Mouse (Mus musculus) midbrain, embryonic 12.5 days (tissue): ENCODE measurements around the gene Neurod1. TPM values are rescaled to one million over a fixed set of nuclear protein-coding genes. Genes with fewer than 3 reads are reported as not detected.

Experiments used
- ATAC-seq: fragments of 200-750 bp; cut with Nextera tagmentation; 2 replicates; pipeline ENCODE4 v1.8.0; 2017; ENCODE audit warnings: low read depth, moderate TSS enrichment, moderate library complexity; ENCODE audit not compliant: low FRiP score
- H3K27ac ChIP-seq: fragments of 300-500 bp; sonication (generic); replicated peaks from 2 replicates; pipeline ENCODE4 v1.5.1; 2016; ENCODE audit warnings: mild to moderate bottlenecking
- H3K27me3 ChIP-seq: fragments of 300-500 bp; sonication (generic); 2 replicates; pipeline ENCODE4 v1.6.1; 2016; ENCODE audit warnings: mild to moderate bottlenecking
- H3K36me3 ChIP-seq: fragments of 300-500 bp; sonication (generic); 2 replicates; pipeline ENCODE4 v1.6.1; 2016
- H3K4me1 ChIP-seq: fragments of 300-500 bp; sonication (generic); 2 replicates; pipeline ENCODE4 v1.6.1; 2016
- H3K4me2 ChIP-seq: fragments of 300-500 bp; sonication (generic); replicated peaks from 2 replicates; pipeline ENCODE4 v1.6.1; 2016; ENCODE audit warnings: mild to moderate bottlenecking, moderate library complexity
- H3K4me3 ChIP-seq: fragments of 300-500 bp; sonication (generic); 2 replicates; pipeline ENCODE4 v1.5.1; 2016; ENCODE audit warnings: mild to moderate bottlenecking
- H3K9ac ChIP-seq: fragments of 300-500 bp; sonication (generic); replicated peaks from 2 replicates; pipeline ENCODE4 v1.6.1; 2016; ENCODE audit warnings: mild to moderate bottlenecking, moderate library complexity
- H3K9me3 ChIP-seq: fragments of 300-500 bp; sonication (generic); 2 replicates; pipeline ENCODE4 v1.6.1; 2016; ENCODE audit warnings: mild to moderate bottlenecking
- WGBS: fragments of 180-500 bp; shearing (Covaris S2); methylation state at CpG from one replicate; pipeline ENCODE4 v1.1.7; 2016; 5-methylcytosine and 5-hydroxymethylcytosine counted together
- polyA plus RNA-seq: library from polyadenylated mRNA; unstranded; fragments of >200 nt; fragmentation: Nextera tagmentation; extraction: Ambion mirVana; gene quantifications from 2 replicates; pipeline ENCODE4 v1.2.1, GENCODE M21; 2016

The Neurod1 gene
- polyA plus RNA-seq, 1 experiment from 2014 or later = 44.4 TPM

DNA sequence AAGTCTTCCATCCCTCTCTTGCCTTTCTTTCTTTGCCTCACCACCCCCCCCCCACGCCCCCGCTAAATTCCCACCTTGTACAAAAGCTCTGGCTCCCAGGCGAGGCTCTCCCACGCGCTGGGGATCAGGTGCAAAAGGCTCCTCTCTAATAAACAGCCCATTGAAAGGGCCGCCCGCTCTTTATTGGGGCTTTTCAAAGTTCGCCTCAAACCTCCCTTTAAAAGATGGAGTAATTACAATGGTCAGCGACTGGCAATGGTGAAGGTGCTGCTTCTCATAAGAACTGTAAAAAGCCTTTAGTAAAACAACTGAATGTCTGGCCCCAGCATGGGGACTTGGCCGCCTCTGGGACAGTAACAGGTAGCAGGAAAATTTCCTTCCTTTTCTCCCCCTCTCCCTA, 905 bp downstream of the Neurod1 start:
- H3K4me2 ChIP-seq = peak overlapping the region; percentile 64
- no peaks in the 10 kb centered on the region for H3K36me3 ChIP-seq
- H3K9ac ChIP-seq = peak overlapping the region; percentile 68
- ATAC-seq = no peak
- peak overlapping the region; percentile 73 for H3K27ac ChIP-seq
- 1% methylated on average over 10 of the region's 10 CpGs for WGBS
- H3K9me3 ChIP-seq = no peaks in the 10 kb centered on the region
- peaks cover 53% of the 10 kb centered on the region for H3K4me1 ChIP-seq
- H3K27me3 ChIP-seq = peaks cover 73% of the 10 kb centered on the region
- H3K4me3 ChIP-seq = peak overlapping the region; percentile 45

- H3K27ac ChIP-seq = peak overlapping the region; percentile 73
- H3K9me3 ChIP-seq = no peaks in the 10 kb centered on the region
- 9% methylated on average over 15 of the region's 15 CpGs for WGBS
- peak overlapping the region; percentile 68 for H3K9ac ChIP-seq
- H3K27me3 ChIP-seq = peaks cover 66% of the 10 kb centered on the region
- ATAC-seq = no peak
- H3K4me1 ChIP-seq = peaks cover 46% of the 10 kb centered on the region
- H3K4me3 ChIP-seq = peak overlapping the region; percentile 45
- no peaks in the 10 kb centered on the region for H3K36me3 ChIP-seq
- H3K4me2 ChIP-seq = peak overlapping the region; percentile 64
These were observed 1.6 kb downstream of the Neurod1 start for GRCm38 (mm10) chr2:79454786-79455446.

DNA sequence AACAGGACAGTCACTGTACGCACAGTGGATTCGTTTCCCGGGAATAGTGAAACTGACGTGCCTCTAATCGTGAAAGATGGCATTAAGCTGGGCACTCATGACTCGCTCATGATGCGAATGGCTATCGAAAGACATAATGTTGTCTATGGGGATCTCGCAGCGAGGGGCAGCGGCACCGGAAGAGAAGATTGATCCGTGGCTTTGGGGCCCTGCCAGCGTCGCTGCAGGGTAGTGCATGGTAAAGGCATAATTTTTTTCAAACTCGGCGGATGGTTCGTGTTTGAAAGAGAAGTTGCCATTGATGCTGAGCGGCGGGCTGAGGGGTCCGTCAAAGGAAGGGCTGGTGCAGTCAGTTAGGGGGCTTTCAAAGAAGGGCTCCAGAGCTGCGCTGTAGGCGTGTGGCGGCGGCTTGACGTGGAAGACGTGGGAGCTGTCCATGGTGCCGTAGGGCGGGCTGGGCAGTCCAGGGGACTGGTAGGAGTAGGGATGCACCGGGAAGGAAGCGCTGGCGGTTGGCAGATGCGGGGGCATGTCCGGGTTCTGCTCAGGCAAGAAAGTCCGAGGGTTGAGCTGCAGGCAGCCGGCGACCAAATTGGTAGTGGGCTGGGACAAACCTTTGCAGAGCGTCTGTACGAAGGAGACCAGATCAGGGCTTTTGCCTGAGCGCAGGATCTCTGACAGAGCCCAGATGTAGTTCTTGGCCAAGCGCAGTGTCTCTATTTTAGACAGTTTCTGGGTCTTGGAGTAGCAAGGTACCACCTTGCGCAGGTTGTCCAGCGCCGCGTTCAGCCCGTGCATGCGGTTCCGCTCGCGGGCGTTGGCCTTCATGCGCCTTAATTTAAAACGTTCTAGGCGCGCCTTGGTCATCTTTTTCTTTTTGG, 2.4 kb downstream of the Neurod1 start:
- Histone ChIP-seq H3K36me3 (no peaks in the 10 kb centered on the region), H3K4me3 (peak overlapping the region; percentile 45), H3K4me1 (peaks cover 38% of the 10 kb centered on the region), H3K4me2 (peak overlapping the region; percentile 64), H3K27ac (peak overlapping the region; percentile 73), H3K9me3 (no peaks in the 10 kb centered on the region), H3K27me3 (peaks cover 61% of the 10 kb centered on the region), H3K9ac (peak overlapping the region; percentile 68)
- 2% methylated on average over 55 of the region's 55 CpGs for WGBS
- peak; percentile 53 for ATAC-seq

DNA sequence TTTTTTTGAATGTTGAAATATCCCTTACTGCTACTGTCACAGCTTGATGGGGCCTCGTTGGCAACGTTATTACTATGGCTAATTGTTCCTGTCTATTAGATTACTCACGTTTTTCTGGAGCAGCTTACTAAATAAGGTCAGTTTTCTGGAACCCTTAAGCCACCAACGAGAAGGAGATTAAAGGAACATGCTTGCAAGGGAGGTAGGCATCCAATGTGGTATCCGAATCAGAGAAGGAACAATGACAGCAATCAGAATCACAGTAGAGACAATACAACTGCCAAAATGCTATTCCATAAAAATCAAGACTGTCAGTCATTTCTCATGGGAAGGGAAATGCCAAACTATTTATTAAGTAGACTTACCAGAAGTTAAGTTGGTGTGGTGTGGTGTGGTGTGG, 5.1 kb downstream of the Neurod1 start:
- no peak for ATAC-seq
- H3K4me1 ChIP-seq = peaks cover 15% of the 10 kb centered on the region
- no peaks in the 10 kb centered on the region for H3K36me3 ChIP-seq
- no peak overlapping the region for H3K4me3 ChIP-seq
- no peaks in the 10 kb centered on the region for H3K9me3 ChIP-seq
- no peak overlapping the region for H3K9ac ChIP-seq
- no peak overlapping the region for H3K27ac ChIP-seq
- peaks cover 35% of the 10 kb centered on the region for H3K27me3 ChIP-seq
- H3K4me2 ChIP-seq = 0 out of 2 replicates have a peak overlapping the region, but pooled peaks have one; percentile 9
- WGBS = 43% methylated on average over 5 of the region's 5 CpGs

- ATAC-seq = no peak
These were observed 5.7 kb downstream of the Neurod1 start for GRCm38 (mm10) chr2:79450684-79451394.

DNA sequence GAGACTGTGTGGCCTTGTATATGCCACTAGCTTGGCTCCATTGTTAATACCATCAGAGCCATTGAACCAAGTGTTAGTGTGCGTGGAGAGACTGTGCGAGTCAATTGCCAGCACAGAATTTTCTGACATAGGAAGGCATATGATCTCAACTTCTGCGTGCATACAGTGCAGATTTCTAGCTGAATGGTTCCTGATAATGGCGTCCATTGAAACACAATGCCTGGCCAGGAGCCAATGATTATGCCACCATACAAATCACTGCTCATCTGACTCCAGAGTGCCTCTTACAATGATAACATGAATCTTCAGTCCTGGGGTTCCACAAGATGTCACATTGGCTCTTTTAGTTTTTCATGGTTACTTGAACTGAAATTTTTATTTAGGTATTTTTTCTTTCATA, 7.2 kb downstream of the Neurod1 start:
- no peak overlapping the region for H3K4me3 ChIP-seq
- H3K27me3 ChIP-seq = peaks cover 14% of the 10 kb centered on the region
- no peaks in the 10 kb centered on the region for H3K36me3 ChIP-seq
- ATAC-seq = no peak
- no peak overlapping the region for H3K27ac ChIP-seq
- no peak overlapping the region for H3K9ac ChIP-seq
- WGBS = 67% methylated on average over 4 of the region's 4 CpGs
- H3K4me1 ChIP-seq = peaks cover 4% of the 10 kb centered on the region; the same call in 1 of the 2 replicates
- H3K9me3 ChIP-seq = no peaks in the 10 kb centered on the region
- no peak overlapping the region for H3K4me2 ChIP-seq

More at GRCm38 (mm10) chr2:79450684-79451394, 5.7 kb downstream of the Neurod1 start:
- H3K36me3 ChIP-seq = no peaks in the 10 kb centered on the region
- peaks cover 10% of the 10 kb centered on the region for H3K4me1 ChIP-seq
- H3K4me3 ChIP-seq = no peak overlapping the region
- no peaks in the 10 kb centered on the region for H3K9me3 ChIP-seq
- H3K27ac ChIP-seq = no peak overlapping the region
- 53% methylated on average over 4 of the region's 4 CpGs for WGBS
- no peak overlapping the region for H3K4me2 ChIP-seq
- H3K9ac ChIP-seq = no peak overlapping the region
- H3K27me3 ChIP-seq = peaks cover 29% of the 10 kb centered on the region

GRCm38 (mm10) chr2:79447198-79447597, 9.4 kb downstream of the Neurod1 start:
- peaks cover 7% of the 10 kb centered on the region; the same call in 1 of the 2 replicates for H3K27me3 ChIP-seq
- no peaks in the 10 kb centered on the region for H3K9me3 ChIP-seq
- no peak overlapping the region for H3K4me2 ChIP-seq
- H3K27ac ChIP-seq = no peak overlapping the region
- no peak overlapping the region for H3K4me3 ChIP-seq
- no peaks in the 10 kb centered on the region for H3K4me1 ChIP-seq
- ATAC-seq = no peak
- 78% methylated on average over 1 of the region's 1 CpGs for WGBS
- H3K36me3 ChIP-seq = no peaks in the 10 kb centered on the region
- no peak overlapping the region for H3K9ac ChIP-seq

DNA sequence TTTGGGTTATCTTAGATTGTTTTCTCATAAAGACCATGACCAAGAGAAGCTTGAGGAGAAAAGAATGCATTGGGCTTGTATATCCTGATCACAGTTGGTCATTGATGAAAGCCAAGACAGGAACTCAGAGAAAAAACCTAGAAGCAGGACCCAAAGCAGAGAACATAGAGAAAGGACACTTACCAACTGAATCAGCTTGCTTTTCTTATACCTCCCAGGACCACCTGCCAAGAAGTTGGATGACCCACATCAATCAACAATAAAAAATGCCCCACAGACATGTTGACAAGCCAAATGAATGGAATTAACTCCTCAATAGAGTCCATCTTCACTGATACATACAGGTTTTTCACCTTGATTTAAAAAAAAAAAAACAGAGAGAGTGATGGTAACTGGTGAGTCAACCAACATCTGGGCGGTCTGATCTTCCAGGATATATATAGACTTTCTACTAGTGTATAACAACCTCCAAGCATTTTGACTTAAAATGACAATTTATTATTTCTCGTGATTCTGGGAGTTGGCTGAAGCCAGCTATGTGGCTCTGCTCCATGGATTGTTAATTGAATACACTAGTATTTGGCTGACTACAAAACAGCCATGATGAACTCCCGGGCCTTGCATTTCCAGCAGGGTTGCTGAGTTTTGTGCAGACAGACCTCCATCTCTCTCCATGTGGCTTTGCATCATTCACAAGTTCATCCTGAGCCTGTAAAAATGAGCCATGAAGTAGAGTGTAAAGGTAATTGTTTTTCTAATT, 12.5 kb downstream of the Neurod1 start:
- 86% methylated on average over 3 of the region's 3 CpGs for WGBS
- Histone ChIP-seq H3K9ac (no peak overlapping the region), H3K27ac (no peak overlapping the region), H3K36me3 (no peaks in the 10 kb centered on the region), H3K4me1 (no peaks in the 10 kb centered on the region), H3K4me3 (no peak overlapping the region), H3K9me3 (no peaks in the 10 kb centered on the region), H3K27me3 (no peaks in the 10 kb centered on the region), H3K4me2 (no peak overlapping the region)
- no peak for ATAC-seq

- Histone ChIP-seq H3K27ac (no peak overlapping the region), H3K4me1 (no peaks in the 10 kb centered on the region), H3K9ac (no peak overlapping the region), H3K4me2 (no peak overlapping the region), H3K9me3 (no peaks in the 10 kb centered on the region), H3K27me3 (no peaks in the 10 kb centered on the region), H3K36me3 (no peaks in the 10 kb centered on the region), H3K4me3 (no peak overlapping the region)
- WGBS = 96% methylated on average over 2 of the region's 2 CpGs
- no peak for ATAC-seq
These were observed 13.2 kb downstream of the Neurod1 start for GRCm38 (mm10) chr2:79443401-79443800.

DNA sequence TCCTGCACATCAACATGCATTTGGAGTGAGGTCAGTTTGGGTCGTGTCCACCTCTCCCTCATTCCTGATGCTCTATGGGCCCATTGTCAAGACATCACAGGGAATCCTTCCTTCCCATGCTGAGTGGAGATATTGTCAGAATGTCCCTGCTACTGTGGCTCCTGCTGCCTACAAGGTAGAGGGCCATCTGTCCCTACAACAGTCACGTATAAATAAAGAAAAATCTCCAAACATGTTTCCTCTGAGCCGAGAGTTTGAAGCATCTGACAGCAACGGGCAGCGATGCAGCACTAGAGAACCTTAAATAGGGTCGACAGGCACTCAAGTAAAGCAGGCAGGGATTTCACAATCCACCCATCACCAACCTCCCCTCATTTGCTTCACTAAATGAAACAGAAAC, 13.6 kb downstream of the Neurod1 start:
- Histone ChIP-seq H3K4me2 (no peak overlapping the region), H3K4me1 (no peaks in the 10 kb centered on the region), H3K27me3 (no peaks in the 10 kb centered on the region), H3K36me3 (no peaks in the 10 kb centered on the region), H3K9ac (no peak overlapping the region), H3K27ac (no peak overlapping the region), H3K9me3 (no peaks in the 10 kb centered on the region), H3K4me3 (no peak overlapping the region)
- ATAC-seq = no peak
- 74% methylated on average over 6 of the region's 6 CpGs for WGBS

- H3K9me3 ChIP-seq = no peaks in the 10 kb centered on the region
- 91% methylated on average over 2 of the region's 2 CpGs for WGBS
- ATAC-seq = no peak
These were observed 14.3 kb downstream of the Neurod1 start for GRCm38 (mm10) chr2:79442227-79442626.

More at GRCm38 (mm10) chr2:79442227-79442626, 14.3 kb downstream of the Neurod1 start:
- H3K4me1 ChIP-seq = no peaks in the 10 kb centered on the region
- H3K4me2 ChIP-seq = no peak overlapping the region
- H3K4me3 ChIP-seq = no peak overlapping the region
- no peaks in the 10 kb centered on the region for H3K36me3 ChIP-seq
- no peak overlapping the region for H3K9ac ChIP-seq
- H3K27me3 ChIP-seq = no peaks in the 10 kb centered on the region
- H3K27ac ChIP-seq = no peak overlapping the region
